Mouse (Mus musculus) splenic B cell, adult 2 months (primary cell): ENCODE data around the gene Upf1.

ENCODE experiments used
- DNase-seq: peaks from one replicate; pipeline ENCODE4 v3.0.0-alpha.2; 2011; ENCODE audit warnings: low read depth, low spot score
- H3K27me3 ChIP-seq: 2 replicates; pipeline ENCODE4 v1.6.1; 2012; ENCODE audit warnings: mild to moderate bottlenecking, low read length, moderate library complexity, mixed read lengths; ENCODE audit not compliant: control insufficient read depth, poor library complexity, insufficient read depth, severe bottlenecking
- H3K36me3 ChIP-seq: 2 replicates; pipeline ENCODE4 v1.6.1; 2012; ENCODE audit warnings: mild to moderate bottlenecking, low read length, moderate library complexity, mixed read lengths; ENCODE audit not compliant: control insufficient read depth, poor library complexity, insufficient read depth, severe bottlenecking

Upf1 gene

DNA sequence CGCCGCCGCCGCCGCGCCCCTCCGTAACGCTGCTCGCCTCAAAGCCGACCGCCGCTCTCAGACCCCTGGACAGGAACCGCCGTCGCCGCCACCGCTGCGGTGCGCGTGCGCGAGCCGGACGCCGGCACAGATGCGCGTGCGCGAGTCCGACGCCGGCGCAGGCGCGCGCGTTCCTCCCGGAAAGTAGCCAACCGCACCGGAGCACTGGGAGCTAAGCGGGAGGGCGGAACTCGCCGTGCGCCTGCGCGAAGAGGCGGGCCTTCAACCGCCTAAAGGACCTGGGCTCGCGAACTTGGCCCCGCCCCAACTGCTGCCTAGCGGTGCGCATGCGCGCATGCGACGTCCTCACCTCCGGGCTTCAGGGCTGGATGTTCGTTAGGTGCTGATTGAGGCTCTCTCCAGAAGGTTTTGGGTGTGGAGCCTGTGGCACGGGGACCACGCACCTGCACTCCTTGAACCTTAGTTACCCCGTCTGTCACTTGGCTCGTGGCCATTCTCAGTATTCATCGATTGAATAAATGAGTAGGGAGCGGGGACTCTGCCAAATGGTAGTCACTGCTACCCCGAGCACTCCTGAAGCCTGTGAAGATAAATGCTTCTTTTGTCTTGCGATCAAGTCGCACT, at the start of gene Upf1:
Gene Upf1, minus strand, starts transcription at position 85 of the 624 bp plus-strand sequence.
- peak; percentile 100 for DNase-seq
- H3K27me3 ChIP-seq = no peaks in the 10 kb centered on the region
- H3K36me3 ChIP-seq = no peaks in the 10 kb centered on the region; the same call in 1 of the 2 replicates

DNA sequence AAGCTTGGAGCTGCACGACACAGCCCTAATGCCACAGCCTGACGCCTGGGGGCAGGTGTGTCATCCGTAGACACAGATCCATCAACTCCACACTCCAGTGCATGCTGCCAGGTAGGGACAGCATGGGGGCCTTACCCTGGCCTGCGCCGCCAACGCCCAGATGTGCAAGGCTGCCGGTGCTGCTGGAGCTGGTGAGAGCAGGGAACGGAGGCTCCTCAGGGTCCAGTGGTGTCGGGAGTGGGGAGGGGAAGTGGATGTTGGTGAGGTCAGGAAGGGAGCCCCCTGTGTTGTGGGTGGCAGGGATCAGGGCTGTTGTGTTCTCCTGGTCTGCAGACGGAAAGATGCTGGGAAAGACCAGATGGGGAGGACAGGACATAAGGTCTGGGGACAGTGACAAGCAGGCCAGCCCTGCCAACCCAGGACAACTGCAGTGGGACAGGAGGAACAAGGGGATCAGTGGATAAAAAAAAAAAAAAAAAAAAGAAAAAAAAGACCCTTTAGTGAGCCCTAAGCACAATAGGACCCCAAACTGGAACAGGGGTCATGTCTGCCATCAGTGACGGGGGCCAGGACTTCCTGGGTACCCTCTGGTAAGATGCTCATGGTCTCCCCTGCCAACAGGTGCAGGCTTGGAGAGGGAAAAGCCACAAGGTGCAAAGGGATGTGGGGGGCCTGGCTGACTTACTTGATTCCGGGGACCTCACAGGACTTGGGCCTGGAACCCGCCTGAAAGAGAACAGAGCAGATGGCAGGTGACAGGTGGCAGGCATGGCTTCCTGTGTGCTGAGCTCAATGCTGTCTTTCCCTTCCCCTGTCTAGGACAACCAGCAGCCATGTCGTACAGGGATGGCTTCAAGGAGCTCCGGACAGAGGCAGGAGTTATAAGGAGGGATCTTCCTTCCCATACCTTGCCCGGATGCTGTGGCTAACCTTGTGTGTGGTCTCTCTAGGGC, 44.8 kb upstream of the Upf1 start:
- no peak for DNase-seq
- no peaks in the 10 kb centered on the region for H3K36me3 ChIP-seq
- H3K27me3 ChIP-seq = no peaks in the 10 kb centered on the region

DNA sequence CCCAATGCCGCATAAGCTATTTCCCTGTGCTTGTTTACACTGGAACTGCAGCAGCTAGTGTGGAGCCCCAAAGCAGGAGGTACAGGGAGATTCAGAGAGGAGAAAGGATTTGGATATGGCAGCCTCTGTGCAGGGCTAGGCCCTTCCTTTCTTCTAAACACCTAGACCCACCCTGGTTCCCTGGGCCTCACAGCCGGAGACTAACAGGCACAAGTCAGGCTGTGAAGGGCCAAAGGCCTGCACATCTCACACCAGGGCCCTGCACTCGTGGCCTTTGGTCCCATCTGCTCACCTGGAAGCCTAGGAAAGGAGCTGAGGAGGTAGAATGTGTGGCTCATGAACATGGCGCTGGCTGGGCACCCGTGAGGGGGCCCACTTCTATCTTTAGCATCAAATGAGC, 43.1 kb upstream of the Upf1 start:
- no peaks in the 10 kb centered on the region for H3K36me3 ChIP-seq
- no peak for DNase-seq
- no peaks in the 10 kb centered on the region for H3K27me3 ChIP-seq

DNA sequence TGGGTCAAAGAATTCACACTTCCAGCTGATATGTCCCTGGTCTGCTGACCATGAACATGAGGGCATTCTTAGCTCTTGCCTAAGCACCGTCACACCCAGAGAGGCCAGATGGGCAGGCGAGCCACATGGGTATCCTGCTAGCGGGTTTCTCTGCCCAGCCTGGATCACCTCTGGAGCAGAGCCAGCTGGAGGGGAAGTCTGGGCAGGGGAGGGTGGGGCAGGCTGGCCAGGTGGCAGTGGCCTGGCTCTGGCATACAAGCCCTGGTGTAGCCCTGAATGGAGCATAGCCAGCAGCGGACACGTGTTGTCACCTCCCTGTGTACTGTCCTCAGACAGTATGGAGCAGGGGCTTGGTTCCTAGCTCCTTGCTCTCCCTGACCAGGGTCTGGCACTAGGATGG, 42.6 kb upstream of the Upf1 start:
- no peaks in the 10 kb centered on the region for H3K36me3 ChIP-seq
- DNase-seq = no peak
- no peaks in the 10 kb centered on the region for H3K27me3 ChIP-seq

GRCm38 (mm10) chr8:70394269-70394998, 41.4 kb upstream of the Upf1 start:
- DNase-seq = no peak
- H3K27me3 ChIP-seq = no peaks in the 10 kb centered on the region
- no peaks in the 10 kb centered on the region for H3K36me3 ChIP-seq

GRCm38 (mm10) chr8:70393087-70393486, 40.0 kb upstream of the Upf1 start:
- H3K27me3 ChIP-seq = no peaks in the 10 kb centered on the region
- H3K36me3 ChIP-seq = no peaks in the 10 kb centered on the region
- DNase-seq = no peak

DNA sequence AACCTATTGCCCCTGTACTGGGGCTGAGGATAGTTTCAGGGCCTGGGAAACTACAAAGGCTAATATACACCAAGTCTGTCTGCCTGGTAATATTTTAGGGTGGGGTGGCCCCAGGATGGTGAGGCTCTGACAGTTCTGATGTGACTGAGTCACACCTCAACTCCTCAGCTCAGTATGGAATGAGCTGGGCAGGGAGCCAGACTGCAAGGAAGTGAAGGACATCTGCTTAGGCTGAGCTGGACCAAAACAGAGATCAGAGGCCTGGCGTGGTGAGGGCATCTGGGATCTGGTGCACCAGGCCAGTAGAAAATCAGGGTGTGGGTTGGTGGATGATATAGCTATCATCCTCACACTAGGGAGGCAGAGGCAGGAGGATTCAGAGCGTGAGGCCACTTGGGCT, 36.6 kb upstream of the Upf1 start:
- no peak for DNase-seq
- no peaks in the 10 kb centered on the region for H3K27me3 ChIP-seq
- peaks cover 2% of the 10 kb centered on the region for H3K36me3 ChIP-seq

DNA sequence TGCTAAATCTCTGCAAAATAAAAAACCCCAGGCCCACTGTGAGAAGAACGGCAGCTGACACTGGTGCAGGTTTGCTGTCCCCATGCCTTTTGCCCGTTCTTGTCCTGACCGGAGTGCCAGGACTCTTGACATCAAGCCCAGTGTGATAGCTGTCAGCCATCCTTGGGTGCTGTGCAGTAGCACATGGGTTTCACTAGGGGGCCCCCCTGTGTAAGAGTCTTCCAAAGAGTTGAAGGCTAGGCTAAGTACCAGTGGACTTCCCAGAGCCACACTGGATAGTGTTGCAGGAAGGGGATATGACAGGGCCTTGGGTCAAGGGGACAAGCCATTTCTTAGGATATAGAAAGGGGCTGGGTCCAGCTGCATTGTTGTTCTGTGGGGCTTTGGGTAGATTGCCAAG, 30.2 kb upstream of the Upf1 start:
- no peaks in the 10 kb centered on the region for H3K27me3 ChIP-seq
- peaks cover 2% of the 10 kb centered on the region for H3K36me3 ChIP-seq
- peak; percentile 73 for DNase-seq

DNA sequence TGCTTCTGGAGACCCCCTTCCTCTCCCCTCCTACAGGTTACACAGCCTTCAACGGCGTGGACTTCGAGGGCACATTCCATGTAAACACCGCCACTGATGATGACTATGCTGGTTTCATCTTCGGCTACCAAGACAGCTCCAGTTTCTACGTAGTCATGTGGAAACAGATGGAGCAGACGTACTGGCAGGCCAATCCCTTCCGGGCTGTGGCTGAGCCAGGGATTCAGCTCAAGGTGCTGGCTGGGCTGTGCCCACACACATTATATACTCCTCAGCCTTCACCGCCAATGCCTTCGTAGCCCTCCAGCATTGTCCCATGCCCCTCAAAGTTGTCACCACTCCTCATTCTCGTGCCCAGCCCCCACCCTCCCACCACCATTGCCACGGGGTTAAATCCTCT, 27.0 kb upstream of the Upf1 start:
- DNase-seq = no peak
- H3K27me3 ChIP-seq = no peaks in the 10 kb centered on the region
- no peaks in the 10 kb centered on the region for H3K36me3 ChIP-seq

DNA sequence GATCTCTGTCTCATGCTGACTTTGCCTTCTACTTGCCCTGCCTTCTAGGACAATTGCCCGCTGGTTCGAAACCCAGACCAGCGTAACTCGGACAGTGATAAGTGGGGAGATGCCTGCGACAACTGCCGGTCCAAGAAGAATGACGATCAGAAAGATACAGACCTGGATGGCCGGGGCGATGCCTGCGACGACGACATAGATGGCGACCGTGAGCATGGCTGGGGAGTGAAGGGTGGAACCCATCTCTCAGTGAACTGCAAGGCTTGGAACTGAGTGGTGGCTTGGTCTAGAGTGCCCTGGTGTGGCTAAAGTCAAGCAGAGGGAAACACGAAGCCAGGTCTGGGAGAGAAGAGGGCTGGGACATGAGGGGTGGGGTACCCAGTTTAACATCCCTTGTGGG, 24.0 kb upstream of the Upf1 start:
- Histone ChIP-seq H3K36me3 (no peaks in the 10 kb centered on the region), H3K27me3 (no peaks in the 10 kb centered on the region)
- peak; percentile 26 for DNase-seq

- no peak for DNase-seq
- Histone ChIP-seq H3K36me3 (no peaks in the 10 kb centered on the region), H3K27me3 (peaks cover 2% of the 10 kb centered on the region; the same call in 1 of the 2 replicates)
Observed at GRCm38 (mm10) chr8:70376275-70376741, 23.2 kb upstream of the Upf1 start.

DNA sequence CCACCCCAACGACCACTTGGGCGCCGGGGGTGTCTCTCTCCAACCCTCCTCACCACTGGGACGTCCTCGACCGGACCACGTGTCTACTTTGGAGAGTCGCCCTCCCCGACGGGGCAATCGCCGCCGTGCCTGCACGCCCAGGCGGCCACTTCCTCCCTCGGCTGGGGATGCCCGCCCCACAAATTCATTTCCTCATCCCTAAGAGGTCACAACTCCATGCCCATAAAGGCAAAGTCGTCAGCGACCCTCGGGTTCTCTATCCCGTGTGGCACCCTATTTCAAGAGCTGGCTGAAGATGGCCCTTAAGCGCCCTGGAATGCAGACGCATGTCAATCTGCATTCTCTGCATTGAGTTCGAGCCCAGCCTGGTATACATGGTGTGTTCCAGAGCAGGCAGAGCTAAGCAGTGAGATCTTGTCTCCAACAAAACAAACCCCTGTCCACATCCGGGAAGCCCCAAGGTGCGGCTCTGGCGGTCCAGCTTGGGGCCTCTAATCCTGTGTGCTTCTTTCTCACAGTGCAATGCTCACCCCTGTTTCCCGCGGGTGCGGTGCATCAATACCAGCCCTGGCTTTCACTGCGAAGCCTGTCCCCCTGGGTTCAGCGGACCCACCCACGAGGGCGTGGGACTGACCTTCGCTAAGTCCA, 22.3 kb upstream of the Upf1 start:
- Histone ChIP-seq H3K27me3 (peaks cover 2% of the 10 kb centered on the region; the same call in 1 of the 2 replicates), H3K36me3 (no peaks in the 10 kb centered on the region)
- DNase-seq = peak; percentile 38

GRCm38 (mm10) chr8:70374318-70374927, 21.3 kb upstream of the Upf1 start:
- no peaks in the 10 kb centered on the region for H3K36me3 ChIP-seq
- DNase-seq = peak; percentile 73
- H3K27me3 ChIP-seq = peaks cover 2% of the 10 kb centered on the region; the same call in 1 of the 2 replicates
